Mouse (Mus musculus): Measurements from ENCODE around the gene Slc25a25.

DNA sequence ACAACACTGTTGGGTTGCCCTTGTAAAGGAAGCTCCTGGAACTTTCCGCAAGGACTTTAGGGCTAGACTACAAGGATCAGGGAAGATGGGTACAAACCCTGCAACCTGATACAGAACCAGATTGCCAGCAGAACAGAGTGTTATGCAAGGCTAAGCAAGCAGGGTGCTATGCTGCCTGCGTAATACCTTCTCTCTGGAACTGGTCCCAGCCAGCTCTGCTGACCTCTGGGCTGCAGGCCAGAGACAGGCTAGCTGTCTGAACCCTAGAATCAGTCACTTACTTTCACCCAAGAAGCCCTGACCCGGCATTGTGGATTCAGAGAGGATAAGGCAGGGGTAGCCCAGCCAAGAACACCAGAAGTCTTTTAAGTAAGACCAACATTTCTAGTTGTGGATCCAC lies 31.9 kb downstream of the Slc25a25 start:
- TF ChIP-seq CTCF (IDR thresholded peaks at IDR 0.05; ENCODE audit: extremely low read depth, insufficient read depth, insufficient read length, insufficient replicate concordance) = no peak
- TF ChIP-seq POLR2A (IDR thresholded peaks at IDR 0.05; ENCODE audit: low read depth, low read length) = no peak

Measured in spleen, adult 2 months (tissue).